Mouse (Mus musculus) bone marrow macrophage, adult 2 months (primary cell): Measurements from ENCODE around the gene Chn2.

Source experiments
- CTCF ChIP-seq: IDR thresholded peaks from 2 replicates; pipeline ENCODE4 v1.5.1; 2012; ENCODE audit warnings: low read depth, mild to moderate bottlenecking, low read length, moderate library complexity
- POLR2A ChIP-seq: IDR thresholded peaks from 2 replicates; pipeline ENCODE4 v1.6.1; 2012; ENCODE audit warnings: mild to moderate bottlenecking, low read depth, low read length, borderline replicate concordance

- TF ChIP-seq CTCF (no peak), POLR2A (no peak)
These were observed 16.0 kb downstream of the Chn2 start for GRCm38 (mm10) chr6:54055387-54055786.
